Mouse (Mus musculus) embryonic fibroblast, embryonic 13.5 days (primary cell): Measurements from ENCODE around the gene Alox15. TPM values are rescaled to one million over a fixed set of nuclear protein-coding genes. Genes with fewer than 3 reads are reported as not detected.
"Not testable (repeated sequence)": the region's sequence is repeated elsewhere in the genome, so short reads cannot be mapped to it uniquely, and the experiment has no call there.

ENCODE experiments used
- H3K27ac ChIP-seq: 2 replicates; pipeline ENCODE4 v1.5.1; 2012; ENCODE audit warnings: low read length, control low read depth, inconsistent platforms; ENCODE audit not compliant: insufficient read depth
- H3K4me1 ChIP-seq: 2 replicates; pipeline ENCODE4 v1.6.1; 2011; ENCODE audit warnings: low read length; ENCODE audit not compliant: control insufficient read depth, insufficient read depth
- H3K4me3 ChIP-seq: 2 replicates; pipeline ENCODE4 v1.5.1; 2011; ENCODE audit warnings: mild to moderate bottlenecking, control low read depth, low read length; ENCODE audit not compliant: insufficient read depth
- CTCF ChIP-seq: IDR thresholded peaks from 2 replicates; pipeline ENCODE4 v1.5.1; 2011; ENCODE audit warnings: mild to moderate bottlenecking, control low read depth, low read length, moderate library complexity, borderline replicate concordance; ENCODE audit not compliant: insufficient read depth
- POLR2A ChIP-seq: IDR thresholded peaks from 2 replicates; pipeline ENCODE4 v1.6.1; 2011; ENCODE audit warnings: low read depth, mild to moderate bottlenecking, control low read depth, low read length, moderate library complexity
- polyA plus RNA-seq: library from polyadenylated mRNA; stranded (reverse); fragments of >200 nt; gene quantifications from 2 replicates; pipeline ENCODE4 v1.2.4, GENCODE M21; 2011; ENCODE audit warnings: low read depth; ENCODE audit not compliant: missing spikeins, insufficient read length

The Alox15 gene
- polyA plus RNA-seq, result not detected in 2 replicates

GRCm38 (mm10) chr11:70351868-70352267, at the start of gene Alox15:
Gene Alox15 (minus strand): TSS chr11:70352031.
- no peak within 1 kb of the TSS for H3K4me3 ChIP-seq
- H3K4me1 ChIP-seq, result no peaks in the 10 kb centered on the region
- TF ChIP-seq POLR2A (no peak), CTCF (no peak)
- no peak within 1 kb of the TSS for H3K27ac ChIP-seq

GRCm38 (mm10) chr11:70389421-70389820, 37.6 kb upstream of the Alox15 start:
- Histone ChIP-seq H3K27ac (no peak overlapping the region), H3K4me3 (no peak overlapping the region), H3K4me1 (no peaks in the 10 kb centered on the region; the same call in 1 of the 2 replicates)
- TF ChIP-seq POLR2A, result no peak
- no peak for TF ChIP-seq CTCF

GRCm38 (mm10) chr11:70387436-70387835, 35.6 kb upstream of the Alox15 start:
- Histone ChIP-seq H3K4me1 (no peaks in the 10 kb centered on the region; the same call in 1 of the 2 replicates), H3K4me3 (no peak overlapping the region), H3K27ac (no peak overlapping the region)
- TF ChIP-seq POLR2A, result no peak
- no peak for TF ChIP-seq CTCF

DNA sequence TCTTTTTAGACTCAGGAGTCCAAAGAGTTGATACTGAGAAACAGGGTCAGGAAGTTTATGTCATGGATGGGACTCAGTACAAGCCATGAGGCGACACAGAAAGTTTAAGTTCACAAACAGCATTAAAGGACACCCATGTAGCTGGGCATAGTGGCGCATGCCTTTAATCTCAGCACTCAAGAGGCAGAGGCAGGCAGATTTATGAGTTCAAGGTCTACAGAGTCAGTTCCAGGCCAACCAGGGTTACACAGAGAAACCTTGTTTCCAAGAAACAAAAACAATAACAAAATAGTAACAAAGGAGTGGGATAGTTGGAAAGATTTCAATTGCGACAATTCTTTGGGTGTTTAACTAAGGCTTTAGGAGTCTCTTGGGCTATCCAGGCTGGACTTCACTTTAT, 32.3 kb upstream of the Alox15 start:
- Histone ChIP-seq H3K4me3 (no peak overlapping the region), H3K27ac (no peak overlapping the region), H3K4me1 (no peaks in the 10 kb centered on the region; the same call in 1 of the 2 replicates)
- TF ChIP-seq POLR2A (no peak), CTCF (no peak)

GRCm38 (mm10) chr11:70381330-70381729, 29.5 kb upstream of the Alox15 start:
- Histone ChIP-seq H3K4me3 (no peak overlapping the region), H3K4me1 (no peaks in the 10 kb centered on the region), H3K27ac (no peak overlapping the region)
- TF ChIP-seq POLR2A, result no peak
- no peak for TF ChIP-seq CTCF

DNA sequence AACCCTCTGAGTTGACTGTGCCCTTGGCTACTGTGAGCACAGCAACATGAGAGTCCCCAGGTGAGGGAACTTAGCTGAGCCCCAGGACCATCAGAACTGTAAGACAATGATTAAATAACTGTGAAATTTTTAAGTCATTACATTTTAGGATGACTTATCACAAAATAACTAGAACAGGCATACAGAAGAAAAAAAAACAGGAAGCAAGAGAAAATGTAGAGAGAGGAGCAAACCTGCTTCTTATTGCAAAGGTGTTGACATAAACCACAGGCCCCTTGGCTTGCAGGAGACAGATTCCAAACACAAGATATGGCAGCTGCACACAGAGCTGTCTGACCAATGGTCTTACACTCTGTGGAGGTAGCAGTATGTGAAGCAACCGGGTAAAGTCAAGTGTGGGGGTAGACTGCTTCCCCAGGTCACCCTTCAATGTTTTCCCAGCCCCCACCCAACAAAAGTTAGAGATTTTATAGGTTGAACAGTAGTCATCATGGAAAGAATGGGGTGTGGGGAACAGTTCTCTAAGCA, 28.7 kb upstream of the Alox15 start:
- Histone ChIP-seq H3K4me3 (no peak overlapping the region), H3K27ac (no peak overlapping the region), H3K4me1 (no peaks in the 10 kb centered on the region)
- TF ChIP-seq CTCF (no peak), POLR2A (no peak)

- no peak overlapping the region for H3K4me3 ChIP-seq
- no peaks in the 10 kb centered on the region for H3K4me1 ChIP-seq
- TF ChIP-seq CTCF (no peak), POLR2A (no peak)
- no peak overlapping the region for H3K27ac ChIP-seq
Observed at GRCm38 (mm10) chr11:70376054-70376453, 24.2 kb upstream of the Alox15 start.

GRCm38 (mm10) chr11:70374302-70374701, 22.5 kb upstream of the Alox15 start:
- TF ChIP-seq CTCF, result no peak

DNA sequence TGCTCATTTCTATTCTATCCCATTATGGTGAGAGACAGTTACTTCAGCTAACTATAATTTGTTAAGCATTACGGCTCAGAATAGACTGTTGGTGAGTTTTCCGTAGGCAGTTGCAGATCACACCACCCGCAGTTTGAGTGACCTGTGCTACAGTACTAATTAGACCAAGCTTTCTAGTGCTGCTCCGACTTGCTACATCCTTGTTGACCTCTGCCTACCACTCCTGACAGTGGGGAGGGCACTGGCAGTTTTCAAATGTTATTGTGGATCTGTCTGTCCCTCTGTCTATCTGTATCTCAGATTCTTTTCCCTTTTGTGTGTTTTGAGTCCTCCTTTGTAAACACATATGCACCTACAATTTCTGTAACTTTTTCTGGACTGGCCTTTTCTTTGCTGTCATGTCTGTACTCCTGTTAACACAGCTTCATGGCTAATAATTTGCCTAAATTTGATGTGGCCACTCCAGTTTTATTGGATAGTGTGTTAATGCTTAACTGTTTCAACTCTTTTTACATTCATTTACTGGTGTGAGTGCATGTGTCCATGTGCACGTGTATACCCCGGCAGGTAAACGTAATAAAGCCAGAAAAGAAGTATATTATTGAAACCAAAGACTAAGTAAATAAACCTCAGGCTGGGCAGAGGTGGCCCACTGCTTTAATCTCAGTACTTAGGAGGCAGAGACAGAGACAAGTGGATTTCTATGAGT, 21.2 kb upstream of the Alox15 start:
- H3K4me3 ChIP-seq, result no peak overlapping the region
- no peak overlapping the region for H3K27ac ChIP-seq
- H3K4me1 ChIP-seq, result no peaks in the 10 kb centered on the region
- TF ChIP-seq POLR2A (no peak), CTCF (no peak)

More at GRCm38 (mm10) chr11:70374302-70374701, 22.5 kb upstream of the Alox15 start:
- no peaks in the 10 kb centered on the region for H3K4me1 ChIP-seq
- no peak overlapping the region for H3K27ac ChIP-seq
- no peak overlapping the region for H3K4me3 ChIP-seq

DNA sequence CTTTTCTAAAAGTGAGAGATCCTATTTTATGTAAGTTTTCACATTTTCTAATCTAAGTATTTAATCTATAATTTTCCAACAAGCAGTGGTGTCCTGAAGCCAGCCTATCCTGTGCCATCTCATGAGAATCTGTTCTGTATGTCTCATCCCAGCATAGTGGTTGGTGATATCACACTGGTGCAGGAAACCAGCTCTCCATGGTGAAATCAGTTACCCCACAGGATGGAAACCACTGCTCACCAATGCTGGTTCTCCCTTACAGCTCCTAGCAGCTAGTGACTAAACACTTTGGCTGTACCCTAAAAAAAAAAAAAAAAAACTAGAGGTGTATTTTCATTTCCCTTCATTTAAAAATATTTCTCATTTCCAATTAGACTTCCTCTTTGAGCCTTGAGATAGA, 20.6 kb upstream of the Alox15 start:
- no peak overlapping the region for H3K27ac ChIP-seq
- no peak overlapping the region for H3K4me3 ChIP-seq
- no peak for TF ChIP-seq POLR2A
- no peak for TF ChIP-seq CTCF
- H3K4me1 ChIP-seq, result no peaks in the 10 kb centered on the region

DNA sequence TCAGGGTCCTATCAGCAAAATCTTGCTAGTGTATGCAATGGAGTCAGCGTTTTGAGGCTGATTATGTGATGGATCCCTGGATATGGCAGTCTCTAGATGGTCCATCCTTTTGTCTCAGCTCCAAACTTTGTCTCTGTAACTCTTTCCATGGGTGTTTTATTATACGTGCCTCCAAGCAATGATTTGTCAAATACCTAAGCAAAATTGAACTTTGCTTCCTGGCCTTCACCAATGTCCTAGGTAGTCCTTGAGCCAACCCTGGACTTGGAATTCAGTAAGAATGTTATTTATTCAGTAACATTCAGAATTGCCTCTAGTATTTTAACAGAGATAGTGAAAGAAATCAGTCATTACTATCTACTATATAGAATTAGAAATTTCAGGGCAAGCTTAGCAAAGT, 16.8 kb upstream of the Alox15 start:
- not testable (repeated sequence) for H3K4me1 ChIP-seq, H3K4me3 ChIP-seq, H3K27ac ChIP-seq

- H3K4me1 ChIP-seq, H3K4me3 ChIP-seq, H3K27ac ChIP-seq: not testable (repeated sequence)
Observed at GRCm38 (mm10) chr11:70367701-70368100, 15.9 kb upstream of the Alox15 start.
